Mouse (Mus musculus) duodenum, adult 2 months (tissue): ENCODE data around the gene Npm3. TPM values are rescaled to one million over a fixed set of nuclear protein-coding genes. Genes with fewer than 3 reads are reported as not detected.

Experiments
- polyA plus RNA-seq: library from polyadenylated mRNA; depleted of rRNA; stranded (reverse); fragments of >200 nt; gene quantifications from 2 replicates; pipeline ENCODE4 v1.2.3, GENCODE M21; 2012; ENCODE audit warnings: low replicate concordance; rRNA removed

The Npm3 gene
- polyA plus RNA-seq: 32.0 and 33.4 TPM in 2 replicates

DNA sequence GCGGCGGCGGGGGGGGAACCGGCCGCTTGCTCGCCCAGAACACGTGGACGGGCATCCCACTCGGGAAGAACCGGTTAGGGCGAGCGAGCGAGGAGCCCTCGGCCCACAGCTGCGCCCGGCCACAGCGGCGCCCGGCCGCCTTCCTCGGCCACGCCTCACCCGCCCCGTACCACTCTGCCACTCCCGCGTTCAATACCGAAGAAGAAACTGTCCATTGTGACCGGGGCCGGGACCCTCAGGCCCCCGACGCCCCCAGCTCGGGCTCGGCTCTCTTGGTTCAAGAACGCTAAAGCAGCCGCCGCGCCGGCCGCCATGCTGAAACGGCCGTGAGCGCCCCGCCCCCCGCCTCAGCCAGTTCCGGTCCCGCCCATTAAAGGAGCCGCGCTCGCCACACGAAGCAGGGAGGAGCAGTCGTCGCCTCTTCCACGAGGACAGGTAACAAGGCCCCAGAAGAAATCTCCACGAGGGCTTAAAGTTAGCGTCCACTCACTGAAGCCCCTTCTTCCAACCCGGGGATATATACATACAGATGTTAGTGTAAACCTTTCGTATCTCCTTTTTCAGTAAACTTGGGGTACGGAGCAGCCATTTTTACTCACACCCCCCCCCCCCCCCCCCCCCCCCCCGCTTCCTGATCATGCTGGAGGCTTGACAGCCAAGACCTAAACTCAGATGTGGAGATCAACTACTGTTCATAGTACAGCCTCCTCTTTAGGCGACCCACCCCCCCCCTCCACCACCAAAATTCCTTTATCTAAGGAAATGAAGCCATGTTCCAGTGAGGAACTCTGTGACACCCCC is at the start of gene Npm3:
TSS of gene Npm3 (minus strand) at position 349 of the 801 bp plus-strand sequence.

GRCm38 (mm10) chr19:45783181-45783932 is 34.0 kb upstream of the Npm3 start, which contains the start of gene Mgea5:
Mgea5 (minus strand) TSS chr19:45783837.

DNA sequence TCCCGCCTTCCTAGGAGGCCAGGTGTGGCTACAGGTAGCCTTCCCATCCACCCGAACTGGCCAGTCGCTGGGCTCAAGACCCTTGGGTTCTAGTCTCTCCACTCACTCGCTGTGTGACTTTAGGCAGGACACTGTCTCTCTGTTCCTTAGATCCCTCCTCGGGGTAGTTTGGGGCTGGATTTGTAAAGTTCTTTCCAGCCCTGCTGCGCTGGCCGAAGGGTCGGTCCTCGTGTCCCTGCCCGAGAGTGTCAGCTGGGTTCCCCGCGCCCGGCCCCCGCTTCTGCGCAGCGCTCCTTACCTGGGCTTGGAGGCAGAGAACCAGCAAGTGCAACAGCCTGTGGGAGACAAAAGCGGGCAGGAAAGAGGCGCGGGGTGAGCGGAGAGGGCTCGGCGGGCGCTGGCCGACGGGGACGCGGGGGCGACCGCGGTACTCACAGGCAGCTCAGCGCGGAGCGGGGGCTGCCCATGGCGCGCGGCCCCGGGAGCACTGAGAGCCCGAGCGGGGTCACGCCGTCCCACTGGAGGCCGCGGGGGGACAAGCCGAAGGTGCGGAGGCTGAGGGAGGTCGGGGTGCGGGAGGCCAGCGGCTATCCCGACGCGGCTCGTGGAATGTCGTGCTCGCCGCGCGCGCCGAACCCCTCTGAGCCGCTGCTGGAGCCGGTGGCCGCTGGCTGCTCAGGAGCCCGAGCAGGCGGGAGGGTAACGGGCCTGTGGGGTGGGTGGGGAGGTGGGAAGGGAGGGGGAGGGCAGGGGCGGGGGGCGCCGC is 7.0 kb downstream of the Npm3 start, which contains the start of gene Fgf8:
TSS of gene Fgf8 (minus strand) at position 698 of the 766 bp plus-strand sequence.

Other genes with a start within 250 kb of the Npm3 start
- 7.1 and 7.2 TPM in 2 replicates for gene Poll, start 189.1 kb downstream of the Npm3 start, polyA plus RNA-seq
- gene Gm17018, start 189.0 kb downstream of the Npm3 start, polyA plus RNA-seq: 1.2 and 2.4 TPM in 2 replicates
- gene Fbxw4, start 89.3 kb downstream of the Npm3 start, polyA plus RNA-seq: 45.4 and 60.5 TPM in 2 replicates
- not detected in 2 replicates for gene Fgf8, start 6.7 kb downstream of the Npm3 start, polyA plus RNA-seq
- 2.7 and 4.6 TPM in 2 replicates for gene Mgea5, start 34.2 kb upstream of the Npm3 start, polyA plus RNA-seq
- 7.7 and 13.9 TPM in 2 replicates for gene Kcnip2, start 66.5 kb upstream of the Npm3 start, polyA plus RNA-seq
- gene Armh3, start 248.9 kb upstream of the Npm3 start, polyA plus RNA-seq: 6.3 and 7.3 TPM in 2 replicates